Mouse (Mus musculus) urinary bladder, postnatal 4 days (tissue): Measurements from ENCODE around the gene Rnf216.

ENCODE experiments used
- DNase-seq, 2 experiments: peaks; one replicate each; pipeline ENCODE4 v3.0.0; 2021 to 2022; ENCODE audit warnings: low spot score in 2 of 2

Rnf216 gene

GRCm38 (mm10) chr5:143053132-143053972, 59.4 kb downstream of the Rnf216 start:
- DNase-seq = no peak

- no peak for DNase-seq
These were observed 60.1 kb downstream of the Rnf216 start for GRCm38 (mm10) chr5:143052677-143053076.

- no peak for DNase-seq
These were observed 60.9 kb downstream of the Rnf216 start for GRCm38 (mm10) chr5:143051851-143052250.

GRCm38 (mm10) chr5:143050273-143050672, 62.5 kb downstream of the Rnf216 start:
- DNase-seq = no peak

GRCm38 (mm10) chr5:143049746-143050145, 63.0 kb downstream of the Rnf216 start:
- no peak for DNase-seq

- no peak for DNase-seq
These were observed 63.8 kb downstream of the Rnf216 start for GRCm38 (mm10) chr5:143049013-143049385.

- DNase-seq = no peak
These were observed 64.4 kb downstream of the Rnf216 start for GRCm38 (mm10) chr5:143048232-143049012.

GRCm38 (mm10) chr5:143047586-143047985, 65.2 kb downstream of the Rnf216 start:
- DNase-seq = no peak

GRCm38 (mm10) chr5:143043902-143044301, 68.9 kb downstream of the Rnf216 start:
- no peak for DNase-seq

GRCm38 (mm10) chr5:143043285-143043684, 69.5 kb downstream of the Rnf216 start:
- DNase-seq = no peak

- DNase-seq = no peak
These were observed 74.0 kb downstream of the Rnf216 start for GRCm38 (mm10) chr5:143038794-143039193.

GRCm38 (mm10) chr5:143037201-143037600, 75.6 kb downstream of the Rnf216 start:
- DNase-seq = no peak

GRCm38 (mm10) chr5:143036052-143036451, 76.7 kb downstream of the Rnf216 start:
- no peak for DNase-seq

GRCm38 (mm10) chr5:143035271-143035670, 77.5 kb downstream of the Rnf216 start:
- no peak for DNase-seq

GRCm38 (mm10) chr5:143034108-143034507, 78.7 kb downstream of the Rnf216 start:
- no peak for DNase-seq

GRCm38 (mm10) chr5:143033277-143033676, 79.5 kb downstream of the Rnf216 start:
- DNase-seq = no peak

GRCm38 (mm10) chr5:143032639-143033146, 80.1 kb downstream of the Rnf216 start:
- no peak for DNase-seq

- DNase-seq = no peak
These were observed 81.1 kb downstream of the Rnf216 start for GRCm38 (mm10) chr5:143031681-143032080.

- DNase-seq = no peak
These were observed 81.6 kb downstream of the Rnf216 start for GRCm38 (mm10) chr5:143031193-143031592.

- no peak for DNase-seq
These were observed 88.9 kb downstream of the Rnf216 start for GRCm38 (mm10) chr5:143023887-143024286.

GRCm38 (mm10) chr5:143022956-143023355, 89.8 kb downstream of the Rnf216 start:
- DNase-seq = no peak

- no peak for DNase-seq
These were observed 95.4 kb downstream of the Rnf216 start for GRCm38 (mm10) chr5:143017401-143017800.

- no peak for DNase-seq
These were observed 103.4 kb downstream of the Rnf216 start for GRCm38 (mm10) chr5:143009383-143009782.
